Mouse (Mus musculus) lung, adult 2 months (tissue): ENCODE results near the gene Scgb2b27.
"Not testable (repeated sequence)": the region's sequence is repeated elsewhere in the genome, so short reads cannot be mapped to it uniquely, and the experiment has no call there.

Experiments
- CTCF ChIP-seq: fragments of 200-500 bp; IDR thresholded peaks from 2 replicates; pipeline ENCODE4 v1.5.1; 2011; ENCODE audit warnings: mild to moderate bottlenecking, low read length, control low read depth; ENCODE audit not compliant: insufficient read depth
- POLR2A ChIP-seq: fragments of 200-500 bp; IDR thresholded peaks from 2 replicates; pipeline ENCODE4 v1.6.1; 2011; ENCODE audit warnings: low read depth, mild to moderate bottlenecking, control low read depth, low read length, borderline replicate concordance; ENCODE audit errors: extremely low read depth

GRCm38 (mm10) chr7:34034579-34034978, 20.8 kb upstream of the Scgb2b27 start:
- TF ChIP-seq CTCF, POLR2A: not testable (repeated sequence)
